Mouse (Mus musculus) B cell, adult 67 days (primary cell): ENCODE measurements around the gene Casp8ap2. TPM values are rescaled to one million over a fixed set of nuclear protein-coding genes. Genes with fewer than 3 reads are reported as not detected.

Experiments used
- total RNA-seq, 2 experiments: library from RNA; stranded (reverse); gene quantifications; 4 replicates each; pipeline ENCODE4 v1.2.4; 2023

Casp8ap2 gene
- 10 to 100 TPM; 20.6 to 24.1 TPM for total RNA-seq

DNA sequence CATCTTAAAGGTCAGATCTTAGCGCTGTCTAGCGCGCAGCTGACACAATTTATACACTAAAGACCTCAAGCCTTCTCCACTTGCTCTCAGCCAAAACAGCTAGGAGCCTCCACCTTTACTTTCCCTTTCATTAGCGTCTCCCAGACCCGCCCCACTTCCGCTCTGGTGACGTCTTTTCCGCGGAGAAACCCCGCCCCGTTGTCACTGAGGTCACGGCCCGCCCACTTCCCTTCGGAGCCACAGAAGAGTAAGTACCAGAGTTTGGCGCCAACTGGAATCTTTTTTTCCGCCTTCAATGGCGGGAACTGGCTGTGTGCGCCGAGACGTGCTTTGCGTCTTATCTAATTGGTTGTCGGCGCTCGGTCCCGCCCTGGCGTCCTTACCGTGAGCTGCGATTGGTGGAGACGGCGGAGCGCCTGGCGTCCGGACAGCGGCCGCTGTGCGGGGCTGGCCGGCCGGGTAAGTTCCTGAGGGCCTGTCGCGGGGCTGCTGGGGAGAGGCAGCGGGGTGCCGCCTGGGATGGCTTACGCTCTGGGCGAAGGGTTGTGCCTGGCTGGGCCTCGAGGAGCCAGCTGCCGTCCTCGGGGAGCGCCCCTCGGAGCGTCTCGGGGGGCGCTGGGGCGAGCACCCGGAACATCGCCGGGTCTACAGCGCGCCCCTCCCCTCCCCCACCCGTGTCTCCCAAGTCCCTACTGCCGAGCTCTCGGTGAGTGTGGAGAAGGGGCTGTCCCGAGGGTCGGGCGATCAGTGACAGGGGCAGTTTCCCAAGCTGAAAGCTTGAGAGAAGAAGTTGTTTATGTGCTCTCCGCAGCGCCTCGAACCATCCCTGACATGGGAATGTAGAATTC, at the start of gene Casp8ap2:
Gene Casp8ap2, plus strand, starts transcription at position 418 of the 848 bp plus-strand sequence.

DNA sequence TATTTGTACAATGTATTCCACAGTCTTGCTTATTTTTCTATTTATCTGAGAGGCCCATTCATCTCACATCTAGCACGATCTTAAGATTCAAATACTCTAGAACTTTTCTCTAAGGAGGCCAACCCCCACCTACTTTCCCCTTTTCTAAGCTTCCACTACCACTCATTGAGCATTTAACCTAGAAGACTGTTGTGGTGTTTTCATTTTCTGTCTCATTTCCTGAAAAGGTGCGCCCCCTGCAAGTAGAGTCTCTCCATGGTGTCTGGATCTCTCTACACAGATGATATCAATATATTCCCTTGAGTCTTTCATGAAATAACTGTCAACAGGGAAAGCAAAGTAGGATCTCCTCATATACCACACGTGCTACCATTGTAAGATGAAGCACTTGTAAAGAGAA, 12.6 kb upstream of the Casp8ap2 start, which contains the start of gene Gja10:
Gene Gja10, minus strand, starts transcription at position 101 of the 400 bp plus-strand sequence.

DNA sequence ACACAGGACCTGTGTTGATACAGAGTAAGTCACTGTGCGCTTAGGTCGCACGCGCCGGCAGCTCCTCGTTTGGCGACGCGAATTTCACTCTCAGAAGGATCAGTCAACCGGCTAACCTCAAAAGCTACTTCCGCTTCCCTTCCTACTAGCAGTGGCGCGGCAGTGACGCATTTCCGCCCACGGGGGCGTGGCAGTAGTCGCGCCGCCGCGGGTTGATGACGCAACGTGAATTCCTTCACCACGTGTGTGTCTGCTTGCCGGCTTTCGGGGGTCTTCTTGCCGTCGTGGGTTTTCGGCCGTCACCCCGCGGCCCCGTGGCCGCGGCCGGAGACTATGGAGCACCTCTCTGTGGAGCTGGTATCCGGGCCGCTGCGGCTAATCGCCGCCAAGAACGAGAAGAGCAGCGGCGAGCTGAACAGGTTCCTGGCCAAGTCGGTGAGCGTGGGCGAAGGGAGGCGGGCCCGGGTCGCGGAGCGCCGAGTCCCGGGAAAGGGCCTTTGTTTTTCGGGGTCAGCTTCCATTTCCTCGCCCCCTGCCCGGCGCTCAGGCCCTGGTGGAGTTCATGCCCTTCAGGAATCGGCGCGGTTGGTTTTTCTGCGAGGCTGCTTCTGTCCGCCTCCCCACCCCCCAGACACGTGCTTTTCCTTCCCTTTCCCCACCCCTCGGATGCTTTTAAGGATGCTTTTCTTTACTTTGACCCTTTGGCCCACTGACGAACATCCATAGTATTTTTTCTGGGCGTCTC, 41.8 kb downstream of the Casp8ap2 start, which contains the start of gene Mdn1:
Gene Mdn1, plus strand, starts transcription at position 202 of the 745 bp plus-strand sequence.

Other genes starting within 250 kb of the Casp8ap2 start
- not detected for gene Gja10, start 12.7 kb upstream of the Casp8ap2 start, total RNA-seq
- gene Mdn1, start 41.7 kb downstream of the Casp8ap2 start, total RNA-seq: 10 to 100 TPM; 83.5 to 89.5 TPM
- 10 to 100 TPM; 29.8 to 31.7 TPM for gene Lyrm2, start 184.8 kb downstream of the Casp8ap2 start, total RNA-seq